In the genomic region with DNA sequence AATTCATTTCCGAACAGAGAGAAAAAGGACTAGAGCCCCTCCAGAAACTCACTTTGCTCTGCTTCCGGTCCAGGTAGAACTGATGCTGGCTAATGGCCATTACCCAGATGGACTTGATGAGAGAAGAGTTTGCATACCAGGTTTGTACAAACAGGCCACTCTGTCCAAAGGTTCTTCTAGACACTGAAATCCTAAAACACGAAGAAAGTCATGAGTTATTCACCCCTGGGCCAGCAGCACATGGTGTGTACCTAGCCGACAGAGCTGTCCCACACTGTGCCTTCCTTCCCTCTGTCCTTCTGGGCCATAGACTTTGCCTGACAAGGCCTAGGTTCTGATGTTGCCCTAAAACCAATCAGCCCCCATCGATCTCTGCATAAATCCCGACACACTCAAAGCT, we compare ENCODE assay signal across 21 mouse cellular contexts. TPM values are rescaled to one million over a fixed set of nuclear protein-coding genes. Genes with fewer than 3 reads are reported as not detected.
"Had no signal": no experiment of that assay in that cellular context is flagged by ENCODE, and none has a peak within 500 bp of the region (broad histone marks: within the 10 kb centered on the region; RNA-seq: fewer than 3 reads in every experiment).

No protein-coding gene starts in this region.

- H3K27me3 ChIP-seq: limb, embryonic 15.5 days; lung, embryonic 15.5 days; neural tube, embryonic 12.5 days had no signal

- H3K9ac ChIP-seq: limb, embryonic 15.5 days; lung, embryonic 15.5 days; neural tube, embryonic 12.5 days had no signal

- H3K27ac ChIP-seq: limb, embryonic 15.5 days; lung, embryonic 15.5 days; macrophage; neural tube, embryonic 12.5 days had no signal

- H3K4me3 ChIP-seq: limb, embryonic 15.5 days; lung, embryonic 15.5 days; neural tube, embryonic 12.5 days had no signal

- H3K4me2 ChIP-seq: limb, embryonic 15.5 days; lung, embryonic 15.5 days; neural tube, embryonic 12.5 days had no signal

- DNase-seq: kidney, adult 9 months; kidney, postnatal 14 days; layer of hippocampus, adult 9-11 months; layer of hippocampus, postnatal 36 days; lung, postnatal 14 days; midbrain, embryonic 14.5 days; right cerebral cortex, postnatal 4 days; spleen, adult 18-20 months; thymus, adult 18-20 months; thymus, postnatal 14 days had no signal

- ATAC-seq: hindbrain, embryonic 16.5 days; inflammation-experienced regulatory T-cells, adult 6 months; intestine, postnatal 0 days had no signal

- H3K9me3 ChIP-seq: limb, embryonic 15.5 days; lung, embryonic 15.5 days; neural tube, embryonic 12.5 days had no signal

RNA-seq across cellular contexts. Expression of a gene that starts 56.0 kb away (rescaled TPM):
- total RNA-seq: layer of hippocampus, postnatal 36 days; left cerebral cortex, postnatal 25 days; monocyte, adult 5-6 weeks; neutrophil, adult 5-6 weeks had no signal
- polyA plus RNA-seq: hindbrain, embryonic 16.5 days; macrophage; midbrain, embryonic 14.5 days; stomach, embryonic 14.5 days had no signal
